Mouse (Mus musculus) kidney, adult 2 months (tissue): ENCODE data around the gene Fra10ac1.

Source experiments
- CTCF ChIP-seq: fragments of 200-500 bp; conservative IDR thresholded peaks from 2 replicates; pipeline ENCODE4 v1.5.1; 2011; ENCODE audit warnings: low read depth, mild to moderate bottlenecking, control low read depth, low read length, moderate library complexity, mixed read lengths; ENCODE audit not compliant: insufficient read depth, insufficient read length
- POLR2A ChIP-seq: fragments of 200-500 bp; IDR thresholded peaks from one replicate; pipeline ENCODE4 v1.6.1; 2011; ENCODE audit warnings: low read depth, low read length, control low read depth

DNA sequence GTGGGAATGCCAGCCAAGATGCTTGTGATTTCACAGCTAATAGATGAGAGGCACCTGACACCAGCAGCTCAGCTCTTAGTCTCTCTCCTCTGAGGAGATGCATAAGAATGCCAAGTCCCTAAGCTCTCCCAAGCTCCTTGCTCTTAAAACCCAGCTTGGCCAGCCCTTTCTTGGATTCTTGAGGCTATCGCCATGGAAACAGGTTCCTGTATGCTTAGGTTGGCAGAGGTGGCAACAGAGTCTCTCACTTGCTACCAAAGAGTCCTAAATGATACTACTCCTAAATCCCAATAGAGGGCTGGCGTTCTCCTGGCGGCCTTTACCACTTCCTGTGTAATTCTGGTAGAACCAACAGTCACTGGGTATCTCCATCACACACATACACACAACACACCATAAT is 35.5 kb upstream of the Fra10ac1 start:
- TF ChIP-seq CTCF = no peak
- no peak for TF ChIP-seq POLR2A
